Comparison of ENCODE assay signal across 11 mouse cellular contexts in genomic region chr2:181706668-181707067, GRCm38 (mm10). TPM values are rescaled to one million over a fixed set of nuclear protein-coding genes. Genes with fewer than 3 reads are reported as not detected.
DNase-seq lines count a peak whose midpoint lies in the region; ATAC-seq and TF ChIP-seq lines count a peak whose summit lies in the region.
"Had no signal": no experiment of that assay in that cellular context is flagged by ENCODE, and none has a peak within 500 bp of the region (broad histone marks: within the 10 kb centered on the region; RNA-seq: fewer than 3 reads in every experiment).

No protein-coding gene starts in this region.

- DNase-seq in B cell, adult 2 months: peak; percentile 66 to 67
- DNase-seq in MEL-GATA-1-ER (ENCODE audit: extremely low read depth, low read depth): peak; percentile 41
- DNase-seq in lung, postnatal 25 days (ENCODE audit: low spot score): peak; percentile 36
- DNase-seq in testis, postnatal 10 days (ENCODE audit: low spot score): no peak
- DNase-seq: adrenal gland, postnatal 14 days had no signal

- ATAC-seq in intestine, postnatal 0 days: no peak
- ATAC-seq in intestine, embryonic 16.5 days: no peak
- no peak for ATAC-seq in erythroblast, adult 5-6 weeks (replicated peaks; ENCODE audit: low FRiP score, poor library complexity, severe bottlenecking)
- ATAC-seq in midbrain, embryonic 13.5 days: no peak

- no peaks in the 10 kb centered on the region for H3K4me1 ChIP-seq in intestine, postnatal 0 days (replicated peaks; ENCODE audit: control insufficient read depth, insufficient read depth, low read length)
- no peaks in the 10 kb centered on the region for H3K4me1 ChIP-seq in intestine, embryonic 16.5 days (ENCODE audit: control insufficient read depth, insufficient read depth, low read length)
- H3K4me1 ChIP-seq in midbrain, embryonic 13.5 days (replicated peaks): no peaks in the 10 kb centered on the region

- no peak overlapping the region for H3K9ac ChIP-seq in intestine, postnatal 0 days (ENCODE audit: low read depth, low read length)
- no peak overlapping the region for H3K9ac ChIP-seq in intestine, embryonic 16.5 days (ENCODE audit: low read depth, low read length)
- H3K9ac ChIP-seq in midbrain, embryonic 13.5 days (replicated peaks): no peak overlapping the region

- WGBS in intestine, postnatal 0 days: 52% methylated on average over 4 of the region's 4 CpGs
- WGBS in intestine, embryonic 16.5 days: 45% methylated on average over 4 of the region's 4 CpGs
- 29% methylated on average over 4 of the region's 4 CpGs for WGBS in midbrain, embryonic 13.5 days

- H3K27ac ChIP-seq in intestine, postnatal 0 days (ENCODE audit: low read depth, low read length): no peak overlapping the region
- no peak overlapping the region for H3K27ac ChIP-seq in intestine, embryonic 16.5 days (ENCODE audit: low read length)
- no peak overlapping the region for H3K27ac ChIP-seq in midbrain, embryonic 13.5 days
- H3K27ac ChIP-seq: macrophage had no signal

- peak; percentile 68 for TF ChIP-seq CTCF in intestine, postnatal 0 days (IDR thresholded peaks at IDR 0.05; ENCODE audit: low read depth)

- H3K36me3 ChIP-seq in intestine, postnatal 0 days (ENCODE audit: control insufficient read depth, insufficient read depth): no peaks in the 10 kb centered on the region
- H3K36me3 ChIP-seq in intestine, embryonic 16.5 days (ENCODE audit: control insufficient read depth, insufficient read depth, low read length): no peaks in the 10 kb centered on the region
- no peaks in the 10 kb centered on the region for H3K36me3 ChIP-seq in midbrain, embryonic 13.5 days

- H3K4me3 ChIP-seq in intestine, postnatal 0 days (ENCODE audit: low read depth, low read length): no peak overlapping the region
- H3K4me3 ChIP-seq in intestine, embryonic 16.5 days (ENCODE audit: low read length): no peak overlapping the region
- no peak overlapping the region for H3K4me3 ChIP-seq in midbrain, embryonic 13.5 days (replicated peaks)
- H3K4me3 ChIP-seq: erythroblast, embryonic 14.5 days had no signal

- H3K27me3 ChIP-seq in intestine, postnatal 0 days (replicated peaks; ENCODE audit: control insufficient read depth, insufficient read depth, low read length): peaks cover 6% of the 10 kb centered on the region
- H3K27me3 ChIP-seq in intestine, embryonic 16.5 days (replicated peaks; ENCODE audit: control insufficient read depth, insufficient read depth, low read length): no peaks in the 10 kb centered on the region
- no peaks in the 10 kb centered on the region for H3K27me3 ChIP-seq in midbrain, embryonic 13.5 days

- no peaks in the 10 kb centered on the region for H3K9me3 ChIP-seq in intestine, postnatal 0 days (ENCODE audit: control insufficient read depth)
- no peaks in the 10 kb centered on the region for H3K9me3 ChIP-seq in intestine, embryonic 16.5 days (ENCODE audit: control insufficient read depth, low read length)
- no peaks in the 10 kb centered on the region for H3K9me3 ChIP-seq in midbrain, embryonic 13.5 days

- no peak overlapping the region for H3K4me2 ChIP-seq in intestine, postnatal 0 days (replicated peaks; ENCODE audit: low read depth)
- H3K4me2 ChIP-seq in intestine, embryonic 16.5 days (ENCODE audit: low read depth, low read length): no peak overlapping the region
- H3K4me2 ChIP-seq in midbrain, embryonic 13.5 days (replicated peaks): no peak overlapping the region

RNA-seq across cellular contexts. Expression of gene Oprl1, which starts 8.1 kb away (rescaled TPM):
- polyA plus RNA-seq in intestine, postnatal 0 days (2015; fragmentation: Nextera tagmentation; extraction: Ambion mirVana): 0.64 and 0.78 TPM in 2 replicates
- polyA plus RNA-seq in intestine, embryonic 16.5 days (2015; fragmentation: Nextera tagmentation; extraction: Ambion mirVana): 1.2 and 1.7 TPM in 2 replicates
- total RNA-seq in erythroblast, adult 5-6 weeks (2015; ENCODE audit: low replicate concordance): not detected in 2 replicates
- total RNA-seq in erythroblast, adult 5-6 weeks (2017; ENCODE audit: low replicate concordance): 1.3 TPM in 1 of 2 replicates, not detected in the other
- polyA plus RNA-seq in midbrain, embryonic 13.5 days (2015; fragmentation: Nextera tagmentation; extraction: Ambion mirVana): 82.3 and 83.9 TPM in 2 replicates
- polyA plus RNA-seq: erythroblast, embryonic 14.5 days; macrophage had no signal

RNA-seq across cellular contexts. Expression of gene Lkaaear1, which starts 8.4 kb away (rescaled TPM):
- not detected in 2 replicates for polyA plus RNA-seq in intestine, postnatal 0 days (2015; fragmentation: Nextera tagmentation; extraction: Ambion mirVana)
- polyA plus RNA-seq in intestine, embryonic 16.5 days (2015; fragmentation: Nextera tagmentation; extraction: Ambion mirVana): not detected in 2 replicates
- not detected in 2 replicates for total RNA-seq in erythroblast, adult 5-6 weeks (2015; ENCODE audit: low replicate concordance)
- not detected in 2 replicates for total RNA-seq in erythroblast, adult 5-6 weeks (2017; ENCODE audit: low replicate concordance)
- not detected in 2 replicates for polyA plus RNA-seq in midbrain, embryonic 13.5 days (2015; fragmentation: Nextera tagmentation; extraction: Ambion mirVana)
- total RNA-seq: adrenal gland, postnatal 14 days had no signal
- polyA plus RNA-seq: erythroblast, embryonic 14.5 days; macrophage had no signal

RNA-seq across cellular contexts. Expression of gene Rgs19, which starts 12.9 kb away (rescaled TPM):
- polyA plus RNA-seq in intestine, postnatal 0 days (2015; fragmentation: Nextera tagmentation; extraction: Ambion mirVana): 11.3 and 12.7 TPM in 2 replicates
- polyA plus RNA-seq in intestine, embryonic 16.5 days (2015; fragmentation: Nextera tagmentation; extraction: Ambion mirVana): 36.1 and 39.6 TPM in 2 replicates
- total RNA-seq in erythroblast, adult 5-6 weeks (2015; ENCODE audit: low replicate concordance): 127 and 130 TPM in 2 replicates
- total RNA-seq in erythroblast, adult 5-6 weeks (2017; ENCODE audit: low replicate concordance): 29.4 and 41.5 TPM in 2 replicates
- 38.9 and 40.4 TPM in 2 replicates for polyA plus RNA-seq in midbrain, embryonic 13.5 days (2015; fragmentation: Nextera tagmentation; extraction: Ambion mirVana)

RNA-seq across cellular contexts. Expression of gene Tcea2, which starts 26.6 kb away (rescaled TPM):
- 6.8 and 8.0 TPM in 2 replicates for polyA plus RNA-seq in intestine, postnatal 0 days (2015; fragmentation: Nextera tagmentation; extraction: Ambion mirVana)
- 15.1 and 16.4 TPM in 2 replicates for polyA plus RNA-seq in intestine, embryonic 16.5 days (2015; fragmentation: Nextera tagmentation; extraction: Ambion mirVana)
- total RNA-seq in erythroblast, adult 5-6 weeks (2015; ENCODE audit: low replicate concordance): not detected in 2 replicates
- not detected in 2 replicates for total RNA-seq in erythroblast, adult 5-6 weeks (2017; ENCODE audit: low replicate concordance)
- polyA plus RNA-seq in midbrain, embryonic 13.5 days (2015; fragmentation: Nextera tagmentation; extraction: Ambion mirVana): 35.7 and 36.9 TPM in 2 replicates
- polyA plus RNA-seq: erythroblast, embryonic 14.5 days had no signal

RNA-seq across cellular contexts. Expression of gene Sox18, which starts 35.2 kb away (rescaled TPM):
- 24.7 and 28.5 TPM in 2 replicates for polyA plus RNA-seq in intestine, postnatal 0 days (2015; fragmentation: Nextera tagmentation; extraction: Ambion mirVana)
- polyA plus RNA-seq in intestine, embryonic 16.5 days (2015; fragmentation: Nextera tagmentation; extraction: Ambion mirVana): 28.9 and 30.1 TPM in 2 replicates
- not detected in 2 replicates for total RNA-seq in erythroblast, adult 5-6 weeks (2015; ENCODE audit: low replicate concordance)
- total RNA-seq in erythroblast, adult 5-6 weeks (2017; ENCODE audit: low replicate concordance): not detected in 2 replicates
- 13.7 and 14.2 TPM in 2 replicates for polyA plus RNA-seq in midbrain, embryonic 13.5 days (2015; fragmentation: Nextera tagmentation; extraction: Ambion mirVana)
- polyA plus RNA-seq: macrophage had no signal

Comparison
In these comparisons a context has a peak if more than half of its experiments do, and no peak if none do; other contexts are left out.
1. RNA of gene Oprl1, which starts 8.1 kb away (polyA plus RNA-seq): 82.3 to 83.9 TPM in midbrain, embryonic 13.5 days; 1.2 to 1.7 TPM in intestine, embryonic 16.5 days and 0.64 to 0.78 TPM in intestine, postnatal 0 days; every median in the first group is over 10 times any median in the second.